Mouse (Mus musculus) brain, embryonic 14.5 days (tissue): ENCODE measurements around the gene Chka.

Source experiments
- CTCF ChIP-seq: fragments of 200-500 bp; IDR thresholded peaks from 2 replicates; pipeline ENCODE4 v1.5.1; 2012; ENCODE audit warnings: inconsistent platforms, mild to moderate bottlenecking, moderate library complexity, borderline replicate concordance; ENCODE audit not compliant: insufficient read depth, insufficient read length; ENCODE audit errors: extremely low read depth
- POLR2A ChIP-seq: fragments of 200-500 bp; IDR thresholded peaks from 2 replicates; pipeline ENCODE4 v1.6.1; 2012; ENCODE audit warnings: mild to moderate bottlenecking, inconsistent platforms, borderline replicate concordance; ENCODE audit not compliant: poor library complexity, insufficient read depth, insufficient read length, severe bottlenecking; ENCODE audit errors: extremely low read depth

DNA sequence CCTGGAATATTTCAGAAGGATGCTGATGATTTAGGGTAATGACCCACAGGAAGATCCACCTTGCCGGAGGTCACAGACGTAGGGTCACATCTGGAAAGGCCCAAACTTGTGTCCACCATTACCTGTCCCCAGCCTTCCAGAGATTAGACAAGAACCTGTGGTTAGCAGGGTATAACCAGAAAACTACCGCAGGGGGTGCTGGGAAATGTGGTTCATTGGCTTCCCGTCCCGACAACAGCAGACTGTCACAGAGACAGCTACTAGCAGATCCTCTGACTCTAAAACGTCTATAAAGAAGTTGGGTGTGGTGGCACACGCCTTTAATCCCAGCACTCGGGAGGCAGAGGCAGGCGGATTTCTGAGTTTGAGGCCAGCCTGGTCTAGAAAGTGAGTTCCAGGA is 14.8 kb upstream of the Chka start:
- TF ChIP-seq CTCF (no peak), POLR2A (no peak)
